Mouse (Mus musculus): ENCODE results near the gene Rnase2a. TPM values are rescaled to one million over a fixed set of nuclear protein-coding genes. Genes with fewer than 3 reads are reported as not detected.
A peak's percentile ranks its signal among the peaks of the same experiment; 100 is the strongest.
"Not testable (repeated sequence)": the region's sequence is repeated elsewhere in the genome, so short reads cannot be mapped to it uniquely, and the experiment has no call there.

Gene Rnase2a
- not detected in 2 replicates for polyA plus RNA-seq (2016; fragmentation: Nextera tagmentation; extraction: Ambion mirVana)

GRCm38 (mm10) chr14:51256041-51256440 is at the start of gene Rnase2a:
TSS of gene Rnase2a (minus strand) at chr14:51256112.
- H3K4me1 ChIP-seq = no peaks in the 10 kb centered on the region
- no peaks in the 10 kb centered on the region for H3K9me3 ChIP-seq (replicated peaks)
- H3K27me3 ChIP-seq = no peaks in the 10 kb centered on the region
- H3K27ac ChIP-seq = no peak within 1 kb of the TSS
- H3K36me3 ChIP-seq = no peaks in the 10 kb centered on the region
- no peak for ATAC-seq (ENCODE audit: low FRiP score)
- no peak within 1 kb of the TSS for H3K4me3 ChIP-seq
- no peak within 1 kb of the TSS for H3K9ac ChIP-seq
- 95% methylated on average over 3 of the region's 3 CpGs for WGBS
- H3K4me2 ChIP-seq (replicated peaks) = no peak within 1 kb of the TSS

- Histone ChIP-seq H3K4me2 (replicated peaks) (no peak overlapping the region), H3K4me1 (no peaks in the 10 kb centered on the region), H3K36me3 (no peaks in the 10 kb centered on the region), H3K27me3 (no peaks in the 10 kb centered on the region), H3K9ac (no peak overlapping the region), H3K9me3 (replicated peaks) (no peaks in the 10 kb centered on the region), H3K27ac (no peak overlapping the region), H3K4me3 (no peak overlapping the region)
- 59% methylated on average over 1 of the region's 1 CpGs for WGBS
- ATAC-seq (ENCODE audit: low FRiP score) = no peak
Observed at GRCm38 (mm10) chr14:51291505-51291904, 35.6 kb upstream of the Rnase2a start.

- H3K4me3 ChIP-seq; H3K9ac ChIP-seq; H3K4me1 ChIP-seq; H3K9me3 ChIP-seq (replicated peaks); H3K27me3 ChIP-seq; H3K4me2 ChIP-seq (replicated peaks); H3K36me3 ChIP-seq; ATAC-seq (ENCODE audit: low FRiP score); H3K27ac ChIP-seq: not testable (repeated sequence)
- 59% methylated on average over 1 of the region's 1 CpGs for WGBS
Observed at GRCm38 (mm10) chr14:51278515-51278914, 22.6 kb upstream of the Rnase2a start.

GRCm38 (mm10) chr14:51268677-51269076 is 12.8 kb upstream of the Rnase2a start:
- no peak for ATAC-seq (ENCODE audit: low FRiP score)
- Histone ChIP-seq H3K27ac (no peak overlapping the region), H3K9me3 (replicated peaks) (no peaks in the 10 kb centered on the region), H3K27me3 (no peaks in the 10 kb centered on the region), H3K4me2 (replicated peaks) (no peak overlapping the region), H3K4me1 (no peaks in the 10 kb centered on the region), H3K4me3 (no peak overlapping the region), H3K9ac (no peak overlapping the region), H3K36me3 (no peaks in the 10 kb centered on the region)
- WGBS = 80% methylated on average over 1 of the region's 1 CpGs

- no peak overlapping the region for H3K4me3 ChIP-seq
- no peak overlapping the region for H3K4me2 ChIP-seq (replicated peaks)
- H3K27ac ChIP-seq = no peak overlapping the region
- no peaks in the 10 kb centered on the region for H3K9me3 ChIP-seq (replicated peaks)
- H3K4me1 ChIP-seq = no peaks in the 10 kb centered on the region
- no peaks in the 10 kb centered on the region for H3K36me3 ChIP-seq
- H3K27me3 ChIP-seq = no peaks in the 10 kb centered on the region
- peak; percentile 87 for ATAC-seq (ENCODE audit: low FRiP score)
- 5% methylated on average over 9 of the region's 9 CpGs for WGBS
- H3K9ac ChIP-seq = no peak overlapping the region
Observed at GRCm38 (mm10) chr14:51266113-51266512, 10.2 kb upstream of the Rnase2a start.

GRCm38 (mm10) chr14:51265667-51266066 is 9.8 kb upstream of the Rnase2a start:
- Histone ChIP-seq H3K4me2 (replicated peaks) (no peak overlapping the region), H3K9me3 (replicated peaks) (no peaks in the 10 kb centered on the region), H3K4me3 (no peak overlapping the region), H3K27ac (no peak overlapping the region), H3K9ac (no peak overlapping the region), H3K36me3 (no peaks in the 10 kb centered on the region), H3K27me3 (no peaks in the 10 kb centered on the region), H3K4me1 (no peaks in the 10 kb centered on the region)
- no peak; the same call in 1 of the 2 replicates for ATAC-seq (ENCODE audit: low FRiP score)
- 56% methylated on average over 4 of the region's 4 CpGs for WGBS

- Histone ChIP-seq H3K27ac (no peak overlapping the region), H3K27me3 (no peaks in the 10 kb centered on the region), H3K9me3 (replicated peaks) (no peaks in the 10 kb centered on the region), H3K4me3 (no peak overlapping the region), H3K36me3 (no peaks in the 10 kb centered on the region), H3K4me1 (no peaks in the 10 kb centered on the region), H3K9ac (no peak overlapping the region), H3K4me2 (replicated peaks) (no peak overlapping the region)
- ATAC-seq (ENCODE audit: low FRiP score) = no peak
Observed at GRCm38 (mm10) chr14:51262397-51262796, 6.5 kb upstream of the Rnase2a start.

- Histone ChIP-seq H3K27me3 (no peaks in the 10 kb centered on the region), H3K4me2 (replicated peaks) (no peak overlapping the region), H3K9ac (no peak overlapping the region), H3K4me3 (no peak overlapping the region), H3K9me3 (replicated peaks) (no peaks in the 10 kb centered on the region), H3K4me1 (no peaks in the 10 kb centered on the region), H3K27ac (no peak overlapping the region), H3K36me3 (no peaks in the 10 kb centered on the region)
- ATAC-seq (ENCODE audit: low FRiP score) = no peak
- 92% methylated on average over 7 of the region's 7 CpGs for WGBS
Observed at GRCm38 (mm10) chr14:51259741-51260140, 3.8 kb upstream of the Rnase2a start.

- no peak overlapping the region for H3K4me3 ChIP-seq
- H3K27ac ChIP-seq = no peak overlapping the region
- WGBS = 87% methylated on average over 1 of the region's 1 CpGs
- H3K36me3 ChIP-seq = no peaks in the 10 kb centered on the region
- no peaks in the 10 kb centered on the region for H3K4me1 ChIP-seq
- no peak overlapping the region for H3K9ac ChIP-seq
- ATAC-seq (ENCODE audit: low FRiP score) = no peak
- H3K9me3 ChIP-seq (replicated peaks) = no peaks in the 10 kb centered on the region
- H3K27me3 ChIP-seq = no peaks in the 10 kb centered on the region
- H3K4me2 ChIP-seq (replicated peaks) = no peak overlapping the region
Observed at GRCm38 (mm10) chr14:51253569-51253968, 2.3 kb downstream of the Rnase2a start.

- not testable (repeated sequence) for H3K9me3 ChIP-seq (replicated peaks); H3K27ac ChIP-seq; H3K4me2 ChIP-seq (replicated peaks); H3K36me3 ChIP-seq; H3K4me3 ChIP-seq; H3K9ac ChIP-seq; ATAC-seq (ENCODE audit: low FRiP score); H3K27me3 ChIP-seq; H3K4me1 ChIP-seq
Observed at GRCm38 (mm10) chr14:51252206-51252605, 3.7 kb downstream of the Rnase2a start.

- 84% methylated on average over 3 of the region's 3 CpGs for WGBS
- Histone ChIP-seq H3K4me3 (no peak overlapping the region), H3K4me2 (replicated peaks) (no peak overlapping the region), H3K9me3 (replicated peaks) (no peaks in the 10 kb centered on the region), H3K27me3 (no peaks in the 10 kb centered on the region), H3K27ac (no peak overlapping the region), H3K36me3 (no peaks in the 10 kb centered on the region), H3K9ac (no peak overlapping the region), H3K4me1 (no peaks in the 10 kb centered on the region)
- ATAC-seq (ENCODE audit: low FRiP score) = no peak
Observed at GRCm38 (mm10) chr14:51250348-51250747, 5.6 kb downstream of the Rnase2a start.

- 71% methylated on average over 1 of the region's 1 CpGs for WGBS
- Histone ChIP-seq H3K27ac (no peak overlapping the region), H3K27me3 (no peaks in the 10 kb centered on the region), H3K9ac (no peak overlapping the region), H3K4me3 (no peak overlapping the region), H3K9me3 (replicated peaks) (no peaks in the 10 kb centered on the region), H3K4me1 (no peaks in the 10 kb centered on the region), H3K36me3 (no peaks in the 10 kb centered on the region), H3K4me2 (replicated peaks) (no peak overlapping the region)
- ATAC-seq (ENCODE audit: low FRiP score) = no peak
Observed at GRCm38 (mm10) chr14:51247736-51248135, 8.2 kb downstream of the Rnase2a start.

GRCm38 (mm10) chr14:51240899-51241298 is 15.0 kb downstream of the Rnase2a start:
- Histone ChIP-seq H3K27ac (no peak overlapping the region), H3K9me3 (replicated peaks) (no peaks in the 10 kb centered on the region), H3K27me3 (no peaks in the 10 kb centered on the region), H3K36me3 (no peaks in the 10 kb centered on the region), H3K9ac (no peak overlapping the region), H3K4me3 (no peak overlapping the region), H3K4me2 (replicated peaks) (no peak overlapping the region), H3K4me1 (no peaks in the 10 kb centered on the region)
- ATAC-seq (ENCODE audit: low FRiP score) = no peak

- H3K27ac ChIP-seq; H3K4me3 ChIP-seq; H3K27me3 ChIP-seq; ATAC-seq (ENCODE audit: low FRiP score); H3K9ac ChIP-seq; H3K4me1 ChIP-seq; H3K9me3 ChIP-seq (replicated peaks); H3K4me2 ChIP-seq (replicated peaks); H3K36me3 ChIP-seq: not testable (repeated sequence)
- 80% methylated on average over 1 of the region's 1 CpGs for WGBS
Observed at GRCm38 (mm10) chr14:51237488-51237887, 18.4 kb downstream of the Rnase2a start.

Data from hindbrain, embryonic 12.5 days (tissue).